Mouse (Mus musculus) C2C12 (cell line): ENCODE data around the gene Il21.

Experiments
- CEBPB ChIP-seq: IDR thresholded peaks from one replicate; pipeline ENCODE4 v1.6.1; 2011; ENCODE audit warnings: low read depth, mild to moderate bottlenecking, control low read depth, moderate library complexity
- CTCF ChIP-seq: IDR thresholded peaks from one replicate; pipeline ENCODE4 v1.5.1; 2011; ENCODE audit not compliant: control insufficient read depth, insufficient read depth, insufficient read length
- FOSL1 ChIP-seq: IDR thresholded peaks from one replicate; pipeline ENCODE4 v1.8.0; 2011; ENCODE audit warnings: mild to moderate bottlenecking, low read length; ENCODE audit not compliant: poor library complexity, insufficient read depth, severe bottlenecking
- MAX ChIP-seq: IDR thresholded peaks from one replicate; pipeline ENCODE4 v1.6.1; 2011; ENCODE audit warnings: mild to moderate bottlenecking, control low read depth
- MYOD1 ChIP-seq: IDR thresholded peaks from one replicate; pipeline ENCODE4 v1.6.1; 2011; ENCODE audit warnings: low read depth; ENCODE audit not compliant: control insufficient read depth, insufficient read length
- MYOG ChIP-seq: IDR thresholded peaks from one replicate; pipeline ENCODE4 v1.6.1; 2011; ENCODE audit not compliant: control insufficient read depth, insufficient read length; ENCODE audit errors: extremely low read depth
- USF1 ChIP-seq: IDR thresholded peaks from one replicate; pipeline ENCODE4 v1.6.1; 2011; ENCODE audit warnings: low read depth, mild to moderate bottlenecking, control low read depth, moderate library complexity

- TF ChIP-seq CTCF (no peak), MYOG (no peak), MAX (no peak), MYOD1 (no peak), USF1 (no peak), FOSL1 (no peak), CEBPB (no peak)
Observed at GRCm38 (mm10) chr3:37232586-37233222, at the start of gene Il21.
